Mouse (Mus musculus): ENCODE results near the gene Zfp467. TPM values are rescaled to one million over a fixed set of nuclear protein-coding genes. Genes with fewer than 3 reads are reported as not detected.

Gene Zfp467
- polyA plus RNA-seq, 1 experiment from 2014 or later = 33.4 TPM

GRCm38 (mm10) chr6:48413081-48413480 lies 32.5 kb downstream of the Zfp467 start:
- Histone ChIP-seq H3K4me3 (replicated peaks; ENCODE audit: low read depth, low read length) (no peak overlapping the region), H3K4me2 (ENCODE audit: low read length) (no peak overlapping the region), H3K27me3 (ENCODE audit: insufficient read depth, low read length) (no peaks in the 10 kb centered on the region), H3K27ac (no peak overlapping the region), H3K36me3 (ENCODE audit: insufficient read depth, low read length) (peaks cover 84% of the 10 kb centered on the region), H3K4me1 (replicated peaks; ENCODE audit: insufficient read depth, low read length) (no peaks in the 10 kb centered on the region), H3K9ac (ENCODE audit: low read depth, low read length) (no peak overlapping the region), H3K9me3 (replicated peaks; ENCODE audit: low read length) (no peaks in the 10 kb centered on the region)
- ATAC-seq (replicated peaks; ENCODE audit: low FRiP score, low read depth) = no peak
- WGBS = 87% methylated on average over 10 of the region's 10 CpGs
- DNase-seq (ENCODE audit: low spot score) = no peak
- no peak for TF ChIP-seq CTCF (IDR thresholded peaks at IDR 0.05; ENCODE audit: low read depth)

GRCm38 (mm10) chr6:48412662-48413061 lies 33.0 kb downstream of the Zfp467 start:
- no peaks in the 10 kb centered on the region for H3K4me1 ChIP-seq (replicated peaks; ENCODE audit: insufficient read depth, low read length)
- WGBS = 85% methylated on average over 3 of the region's 3 CpGs
- DNase-seq (ENCODE audit: low spot score) (no peak), ATAC-seq (replicated peaks; ENCODE audit: low FRiP score, low read depth) (no peak)
- H3K4me2 ChIP-seq (ENCODE audit: low read length) = no peak overlapping the region
- no peak overlapping the region for H3K27ac ChIP-seq
- H3K4me3 ChIP-seq (replicated peaks; ENCODE audit: low read depth, low read length) = no peak overlapping the region
- no peak overlapping the region for H3K9ac ChIP-seq (ENCODE audit: low read depth, low read length)
- H3K27me3 ChIP-seq (ENCODE audit: insufficient read depth, low read length) = no peaks in the 10 kb centered on the region
- peaks cover 88% of the 10 kb centered on the region for H3K36me3 ChIP-seq (ENCODE audit: insufficient read depth, low read length)
- H3K9me3 ChIP-seq (replicated peaks; ENCODE audit: low read length) = no peaks in the 10 kb centered on the region
- TF ChIP-seq CTCF (IDR thresholded peaks at IDR 0.05; ENCODE audit: low read depth) = no peak

GRCm38 (mm10) chr6:48412147-48412546 lies 33.5 kb downstream of the Zfp467 start:
- 85% methylated on average over 4 of the region's 4 CpGs for WGBS
- no peaks in the 10 kb centered on the region for H3K27me3 ChIP-seq (ENCODE audit: insufficient read depth, low read length)
- H3K9ac ChIP-seq (ENCODE audit: low read depth, low read length) = no peak overlapping the region
- ATAC-seq (replicated peaks; ENCODE audit: low FRiP score, low read depth) (no peak), DNase-seq (ENCODE audit: low spot score) (no peak)
- no peaks in the 10 kb centered on the region for H3K9me3 ChIP-seq (replicated peaks; ENCODE audit: low read length)
- H3K27ac ChIP-seq = no peak overlapping the region
- peak; percentile 51 for TF ChIP-seq CTCF (IDR thresholded peaks at IDR 0.05; ENCODE audit: low read depth)
- peaks cover 87% of the 10 kb centered on the region for H3K36me3 ChIP-seq (ENCODE audit: insufficient read depth, low read length)
- H3K4me2 ChIP-seq (ENCODE audit: low read length) = no peak overlapping the region
- H3K4me3 ChIP-seq (replicated peaks; ENCODE audit: low read depth, low read length) = no peak overlapping the region
- no peaks in the 10 kb centered on the region for H3K4me1 ChIP-seq (replicated peaks; ENCODE audit: insufficient read depth, low read length)

- H3K4me1 ChIP-seq (replicated peaks; ENCODE audit: insufficient read depth, low read length) = no peaks in the 10 kb centered on the region
- peak; percentile 72 for ATAC-seq (replicated peaks; ENCODE audit: low FRiP score, low read depth)
- no peaks in the 10 kb centered on the region for H3K9me3 ChIP-seq (replicated peaks; ENCODE audit: low read length)
- H3K27me3 ChIP-seq (ENCODE audit: insufficient read depth, low read length) = no peaks in the 10 kb centered on the region
- H3K36me3 ChIP-seq (ENCODE audit: insufficient read depth, low read length) = peaks cover 86% of the 10 kb centered on the region
- DNase-seq (ENCODE audit: low spot score) = no peak
- no peak overlapping the region for H3K9ac ChIP-seq (ENCODE audit: low read depth, low read length)
- H3K4me3 ChIP-seq (replicated peaks; ENCODE audit: low read depth, low read length) = no peak overlapping the region
- no peak overlapping the region for H3K27ac ChIP-seq
- H3K4me2 ChIP-seq (ENCODE audit: low read length) = no peak overlapping the region
- WGBS = 88% methylated on average over 6 of the region's 6 CpGs
- no peak for TF ChIP-seq CTCF (IDR thresholded peaks at IDR 0.05; ENCODE audit: low read depth)
These were observed 34.2 kb downstream of the Zfp467 start for GRCm38 (mm10) chr6:48411193-48412092.

GRCm38 (mm10) chr6:48410551-48410950 lies 35.1 kb downstream of the Zfp467 start:
- Histone ChIP-seq H3K36me3 (ENCODE audit: insufficient read depth, low read length) (peaks cover 87% of the 10 kb centered on the region), H3K4me2 (ENCODE audit: low read length) (no peak overlapping the region), H3K9ac (ENCODE audit: low read depth, low read length) (no peak overlapping the region), H3K27ac (no peak overlapping the region; the same call in 1 of the 2 replicates), H3K4me1 (replicated peaks; ENCODE audit: insufficient read depth, low read length) (no peaks in the 10 kb centered on the region), H3K9me3 (replicated peaks; ENCODE audit: low read length) (no peaks in the 10 kb centered on the region), H3K27me3 (ENCODE audit: insufficient read depth, low read length) (no peaks in the 10 kb centered on the region), H3K4me3 (replicated peaks; ENCODE audit: low read depth, low read length) (no peak overlapping the region)
- DNase-seq (ENCODE audit: low spot score) = no peak
- no peak for ATAC-seq (replicated peaks; ENCODE audit: low FRiP score, low read depth)
- WGBS = 47% methylated on average over 3 of the region's 3 CpGs
- TF ChIP-seq CTCF (IDR thresholded peaks at IDR 0.05; ENCODE audit: low read depth) = no peak

- WGBS = 97% methylated on average over 4 of the region's 4 CpGs
- Histone ChIP-seq H3K4me1 (replicated peaks; ENCODE audit: insufficient read depth, low read length) (no peaks in the 10 kb centered on the region), H3K9me3 (replicated peaks; ENCODE audit: low read length) (no peaks in the 10 kb centered on the region), H3K27me3 (ENCODE audit: insufficient read depth, low read length) (no peaks in the 10 kb centered on the region), H3K4me3 (replicated peaks; ENCODE audit: low read depth, low read length) (no peak overlapping the region), H3K36me3 (ENCODE audit: insufficient read depth, low read length) (peaks cover 87% of the 10 kb centered on the region), H3K9ac (ENCODE audit: low read depth, low read length) (no peak overlapping the region), H3K4me2 (ENCODE audit: low read length) (no peak overlapping the region), H3K27ac (no peak overlapping the region)
- ATAC-seq (replicated peaks; ENCODE audit: low FRiP score, low read depth) = no peak
- no peak for DNase-seq (ENCODE audit: low spot score)
- no peak for TF ChIP-seq CTCF (IDR thresholded peaks at IDR 0.05; ENCODE audit: low read depth)
These were observed 35.8 kb downstream of the Zfp467 start for GRCm38 (mm10) chr6:48409726-48410343.
